Mouse (Mus musculus): ENCODE measurements at regions not wholly inside any gene's neighbourhood (a gene's known extent, or its start where the extent isn't known, plus 50 kb on each side); places are given as distances from the start of the nearest gene placed in this dataset.

DNA sequence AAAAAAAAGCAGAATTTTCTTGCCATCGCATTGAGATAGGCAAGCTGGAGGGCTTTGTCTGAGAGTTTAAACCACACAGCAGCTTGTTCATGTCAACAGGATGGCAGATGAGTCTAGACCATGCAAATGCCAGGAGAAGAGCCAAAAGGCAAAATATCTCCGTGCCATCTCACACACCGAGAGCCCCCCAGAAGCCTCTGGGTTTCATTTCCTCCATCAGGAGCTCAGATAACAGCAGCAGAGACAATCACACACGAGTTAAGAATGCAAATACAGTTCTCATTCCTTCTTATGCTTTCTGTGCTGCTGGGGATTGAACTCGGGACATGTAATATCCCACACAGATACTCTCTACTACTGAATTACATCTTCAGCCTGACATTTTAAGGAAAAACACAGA is 255.3 kb downstream of the En1 start:
- Histone ChIP-seq H3K27ac (replicated peaks; ENCODE audit: low read depth, low read length) (no peak overlapping the region), H3K36me3 (replicated peaks; ENCODE audit: control insufficient read depth, insufficient read depth, low read depth, low read length) (no peaks in the 10 kb centered on the region), H3K9ac (replicated peaks; ENCODE audit: low read length) (no peak overlapping the region), H3K27me3 (ENCODE audit: control insufficient read depth, insufficient read depth, low read length) (no peaks in the 10 kb centered on the region), H3K9me3 (replicated peaks; ENCODE audit: control insufficient read depth, low read length) (no peaks in the 10 kb centered on the region), H3K4me2 (ENCODE audit: low read depth, low read length) (no peak overlapping the region), H3K4me3 (ENCODE audit: low read depth, low read length) (no peak overlapping the region), H3K4me1 (ENCODE audit: control insufficient read depth, insufficient read depth, low read length) (no peaks in the 10 kb centered on the region)
- 63% methylated on average over 5 of the region's 5 CpGs for WGBS
- no peak for DNase-seq (ENCODE audit: low spot score)
- no peak for ATAC-seq (replicated peaks; ENCODE audit: insufficient number of reproducible peaks, low FRiP score, low TSS enrichment, low read depth)

- Histone ChIP-seq H3K27ac (replicated peaks; ENCODE audit: low read depth, low read length) (no peak overlapping the region), H3K4me2 (ENCODE audit: low read depth, low read length) (no peak overlapping the region), H3K9ac (replicated peaks; ENCODE audit: low read length) (no peak overlapping the region), H3K9me3 (replicated peaks; ENCODE audit: control insufficient read depth, low read length) (no peaks in the 10 kb centered on the region), H3K4me3 (ENCODE audit: low read depth, low read length) (no peak overlapping the region), H3K27me3 (ENCODE audit: control insufficient read depth, insufficient read depth, low read length) (no peaks in the 10 kb centered on the region), H3K36me3 (replicated peaks; ENCODE audit: control insufficient read depth, insufficient read depth, low read depth, low read length) (no peaks in the 10 kb centered on the region), H3K4me1 (ENCODE audit: control insufficient read depth, insufficient read depth, low read length) (no peaks in the 10 kb centered on the region)
- ATAC-seq (replicated peaks; ENCODE audit: insufficient number of reproducible peaks, low FRiP score, low TSS enrichment, low read depth) (no peak), DNase-seq (ENCODE audit: low spot score) (no peak)
- 66% methylated on average over 5 of the region's 5 CpGs for WGBS
Observed at GRCm38 (mm10) chr1:120859546-120859945, 257.3 kb downstream of the En1 start.

- no peaks in the 10 kb centered on the region for H3K9me3 ChIP-seq (replicated peaks; ENCODE audit: control insufficient read depth, low read length)
- H3K4me2 ChIP-seq (ENCODE audit: low read depth, low read length): no peak overlapping the region
- no peaks in the 10 kb centered on the region for H3K36me3 ChIP-seq (replicated peaks; ENCODE audit: control insufficient read depth, insufficient read depth, low read depth, low read length)
- ATAC-seq (replicated peaks; ENCODE audit: insufficient number of reproducible peaks, low FRiP score, low TSS enrichment, low read depth) (no peak), DNase-seq (ENCODE audit: low spot score) (no peak)
- WGBS: 77% methylated on average over 7 of the region's 7 CpGs
- no peaks in the 10 kb centered on the region for H3K27me3 ChIP-seq (ENCODE audit: control insufficient read depth, insufficient read depth, low read length)
- no peak overlapping the region for H3K9ac ChIP-seq (replicated peaks; ENCODE audit: low read length)
- H3K4me1 ChIP-seq (ENCODE audit: control insufficient read depth, insufficient read depth, low read length): no peaks in the 10 kb centered on the region
- H3K27ac ChIP-seq (replicated peaks; ENCODE audit: low read depth, low read length): no peak overlapping the region
- H3K4me3 ChIP-seq (ENCODE audit: low read depth, low read length): no peak overlapping the region
Observed at GRCm38 (mm10) chr1:120872554-120872953, 270.3 kb downstream of the En1 start.

GRCm38 (mm10) chr1:120882959-120883549 is 280.8 kb downstream of the En1 start:
- Histone ChIP-seq H3K27me3 (ENCODE audit: control insufficient read depth, insufficient read depth, low read length) (no peaks in the 10 kb centered on the region), H3K27ac (replicated peaks; ENCODE audit: low read depth, low read length) (no peak overlapping the region), H3K4me3 (ENCODE audit: low read depth, low read length) (no peak overlapping the region), H3K4me2 (ENCODE audit: low read depth, low read length) (no peak overlapping the region), H3K9ac (replicated peaks; ENCODE audit: low read length) (no peak overlapping the region), H3K4me1 (ENCODE audit: control insufficient read depth, insufficient read depth, low read length) (no peaks in the 10 kb centered on the region), H3K36me3 (replicated peaks; ENCODE audit: control insufficient read depth, insufficient read depth, low read depth, low read length) (no peaks in the 10 kb centered on the region), H3K9me3 (replicated peaks; ENCODE audit: control insufficient read depth, low read length) (no peaks in the 10 kb centered on the region)
- 81% methylated on average over 10 of the region's 10 CpGs for WGBS
- ATAC-seq (replicated peaks; ENCODE audit: insufficient number of reproducible peaks, low FRiP score, low TSS enrichment, low read depth): no peak
- DNase-seq (ENCODE audit: low spot score): no peak

- 79% methylated on average over 9 of the region's 9 CpGs for WGBS
- Histone ChIP-seq H3K27me3 (ENCODE audit: control insufficient read depth, insufficient read depth, low read length) (no peaks in the 10 kb centered on the region), H3K4me2 (ENCODE audit: low read depth, low read length) (no peak overlapping the region), H3K9ac (replicated peaks; ENCODE audit: low read length) (no peak overlapping the region), H3K4me1 (ENCODE audit: control insufficient read depth, insufficient read depth, low read length) (no peaks in the 10 kb centered on the region), H3K9me3 (replicated peaks; ENCODE audit: control insufficient read depth, low read length) (no peaks in the 10 kb centered on the region), H3K4me3 (ENCODE audit: low read depth, low read length) (no peak overlapping the region), H3K27ac (replicated peaks; ENCODE audit: low read depth, low read length) (no peak overlapping the region), H3K36me3 (replicated peaks; ENCODE audit: control insufficient read depth, insufficient read depth, low read depth, low read length) (no peaks in the 10 kb centered on the region)
- DNase-seq (ENCODE audit: low spot score) (no peak), ATAC-seq (replicated peaks; ENCODE audit: insufficient number of reproducible peaks, low FRiP score, low TSS enrichment, low read depth) (no peak)
Observed at GRCm38 (mm10) chr1:120883632-120884031, 281.4 kb downstream of the En1 start.

GRCm38 (mm10) chr1:120910801-120911200 is 308.6 kb downstream of the En1 start:
- DNase-seq (ENCODE audit: low spot score) (no peak), ATAC-seq (replicated peaks; ENCODE audit: insufficient number of reproducible peaks, low FRiP score, low TSS enrichment, low read depth) (0 out of 2 replicates have a peak, but pooled peaks have one; percentile 39)
- H3K9me3 ChIP-seq (replicated peaks; ENCODE audit: control insufficient read depth, low read length): no peaks in the 10 kb centered on the region
- no peaks in the 10 kb centered on the region for H3K27me3 ChIP-seq (ENCODE audit: control insufficient read depth, insufficient read depth, low read length)
- WGBS: 66% methylated on average over 6 of the region's 6 CpGs
- no peak overlapping the region for H3K9ac ChIP-seq (replicated peaks; ENCODE audit: low read length)
- H3K36me3 ChIP-seq (replicated peaks; ENCODE audit: control insufficient read depth, insufficient read depth, low read depth, low read length): no peaks in the 10 kb centered on the region
- H3K27ac ChIP-seq (replicated peaks; ENCODE audit: low read depth, low read length): no peak overlapping the region
- H3K4me3 ChIP-seq (ENCODE audit: low read depth, low read length): no peak overlapping the region
- H3K4me2 ChIP-seq (ENCODE audit: low read depth, low read length): no peak overlapping the region
- H3K4me1 ChIP-seq (ENCODE audit: control insufficient read depth, insufficient read depth, low read length): no peaks in the 10 kb centered on the region

DNA sequence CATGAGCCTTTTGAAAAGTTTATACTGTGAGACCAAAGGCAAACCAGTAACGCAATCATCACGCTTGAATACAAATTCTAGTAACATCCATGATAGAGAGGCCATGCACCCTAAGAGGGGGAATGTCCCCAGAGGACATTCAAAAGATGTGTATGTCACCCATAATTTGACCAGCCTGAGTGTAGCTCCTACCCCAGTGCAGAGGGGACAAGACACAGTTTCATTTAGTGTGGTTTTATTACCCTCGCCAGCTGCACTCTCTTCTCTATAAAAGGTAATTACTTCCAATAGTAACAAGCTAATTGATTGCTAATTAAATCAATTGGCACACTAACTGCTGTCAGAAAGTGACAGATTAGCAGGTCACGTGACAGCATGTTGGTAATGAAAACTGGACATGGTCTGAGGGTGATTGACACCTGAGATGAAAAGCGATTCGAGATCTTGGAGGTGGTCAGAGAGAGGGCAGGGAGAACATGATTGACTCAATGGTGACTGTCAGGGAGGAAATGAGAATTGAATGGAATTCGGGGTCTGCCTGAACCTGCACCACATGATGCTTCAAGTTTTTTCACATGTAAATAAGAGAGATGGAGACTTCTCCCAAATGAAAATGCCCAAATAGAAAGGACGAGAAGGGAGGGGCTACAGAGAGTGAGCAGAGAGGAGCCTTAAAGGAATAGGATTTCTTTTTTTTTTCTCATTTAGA is 309.9 kb downstream of the En1 start:
- no peaks in the 10 kb centered on the region for H3K9me3 ChIP-seq (replicated peaks; ENCODE audit: control insufficient read depth, low read length)
- 53% methylated on average over 8 of the region's 8 CpGs for WGBS
- H3K9ac ChIP-seq (replicated peaks; ENCODE audit: low read length): no peak overlapping the region
- H3K4me1 ChIP-seq (ENCODE audit: control insufficient read depth, insufficient read depth, low read length): no peaks in the 10 kb centered on the region
- no peak overlapping the region for H3K4me3 ChIP-seq (ENCODE audit: low read depth, low read length)
- no peak overlapping the region for H3K27ac ChIP-seq (replicated peaks; ENCODE audit: low read depth, low read length)
- H3K4me2 ChIP-seq (ENCODE audit: low read depth, low read length): no peak overlapping the region
- ATAC-seq (replicated peaks; ENCODE audit: insufficient number of reproducible peaks, low FRiP score, low TSS enrichment, low read depth) (no peak), DNase-seq (ENCODE audit: low spot score) (no peak)
- no peaks in the 10 kb centered on the region for H3K36me3 ChIP-seq (replicated peaks; ENCODE audit: control insufficient read depth, insufficient read depth, low read depth, low read length)
- H3K27me3 ChIP-seq (ENCODE audit: control insufficient read depth, insufficient read depth, low read length): no peaks in the 10 kb centered on the region

GRCm38 (mm10) chr1:120921540-120921939 is 319.3 kb downstream of the En1 start:
- WGBS: 84% methylated on average over 3 of the region's 3 CpGs

More at GRCm38 (mm10) chr1:120921540-120921939, 319.3 kb downstream of the En1 start:
- H3K4me3 ChIP-seq (ENCODE audit: low read depth, low read length): no peak overlapping the region
- no peak overlapping the region for H3K4me2 ChIP-seq (ENCODE audit: low read depth, low read length)
- H3K9ac ChIP-seq (replicated peaks; ENCODE audit: low read length): no peak overlapping the region
- H3K27ac ChIP-seq (replicated peaks; ENCODE audit: low read depth, low read length): no peak overlapping the region
- H3K27me3 ChIP-seq (ENCODE audit: control insufficient read depth, insufficient read depth, low read length): no peaks in the 10 kb centered on the region
- no peaks in the 10 kb centered on the region for H3K9me3 ChIP-seq (replicated peaks; ENCODE audit: control insufficient read depth, low read length)
- DNase-seq (ENCODE audit: low spot score) (no peak), ATAC-seq (replicated peaks; ENCODE audit: insufficient number of reproducible peaks, low FRiP score, low TSS enrichment, low read depth) (no peak)
- no peaks in the 10 kb centered on the region for H3K36me3 ChIP-seq (replicated peaks; ENCODE audit: control insufficient read depth, insufficient read depth, low read depth, low read length)
- no peaks in the 10 kb centered on the region for H3K4me1 ChIP-seq (ENCODE audit: control insufficient read depth, insufficient read depth, low read length)
